Mouse (Mus musculus): ENCODE measurements at regions not wholly inside any gene's neighbourhood (a gene's known extent, or its start where the extent isn't known, plus 50 kb on each side); places are given as distances from the start of the nearest gene placed in this dataset.
"Not testable (repeated sequence)": the region's sequence is repeated elsewhere in the genome, so short reads cannot be mapped to it uniquely, and the experiment has no call there.

DNA sequence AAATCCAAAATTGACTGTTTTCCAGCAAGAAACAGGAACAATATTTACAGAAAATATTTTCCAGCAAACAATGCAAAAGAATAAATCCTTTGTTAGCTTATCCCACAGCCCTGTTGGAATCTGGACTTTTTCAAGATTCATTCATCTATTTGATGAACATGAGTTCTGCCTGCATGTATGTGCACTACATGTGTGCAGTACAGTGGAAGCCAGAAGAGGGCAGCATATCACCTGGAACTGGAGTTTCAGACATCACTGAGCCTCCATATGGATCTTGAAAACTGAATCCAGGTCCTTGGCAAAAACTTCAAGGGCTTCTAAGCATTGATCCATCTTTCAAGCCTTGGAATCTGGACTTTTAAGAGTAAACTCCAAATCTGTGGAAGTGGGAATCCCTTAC is 286.9 kb upstream of the Irx1 start:
- Histone ChIP-seq H3K4me3 (ENCODE audit: low read length) (no peak overlapping the region), H3K36me3 (ENCODE audit: control insufficient read depth, insufficient read depth, low read length) (no peaks in the 10 kb centered on the region), H3K4me1 (ENCODE audit: control insufficient read depth, insufficient read depth, low read length) (no peaks in the 10 kb centered on the region), H3K27me3 (ENCODE audit: control insufficient read depth, insufficient read depth, low read length) (no peaks in the 10 kb centered on the region), H3K27ac (ENCODE audit: low read depth, low read length) (no peak overlapping the region), H3K9me3 (ENCODE audit: control insufficient read depth, low read length) (no peaks in the 10 kb centered on the region), H3K9ac (ENCODE audit: low read depth, low read length) (no peak overlapping the region), H3K4me2 (replicated peaks; ENCODE audit: low read depth, low read length) (no peak overlapping the region)
- no peak for ATAC-seq (ENCODE audit: low FRiP score, low TSS enrichment)

DNA sequence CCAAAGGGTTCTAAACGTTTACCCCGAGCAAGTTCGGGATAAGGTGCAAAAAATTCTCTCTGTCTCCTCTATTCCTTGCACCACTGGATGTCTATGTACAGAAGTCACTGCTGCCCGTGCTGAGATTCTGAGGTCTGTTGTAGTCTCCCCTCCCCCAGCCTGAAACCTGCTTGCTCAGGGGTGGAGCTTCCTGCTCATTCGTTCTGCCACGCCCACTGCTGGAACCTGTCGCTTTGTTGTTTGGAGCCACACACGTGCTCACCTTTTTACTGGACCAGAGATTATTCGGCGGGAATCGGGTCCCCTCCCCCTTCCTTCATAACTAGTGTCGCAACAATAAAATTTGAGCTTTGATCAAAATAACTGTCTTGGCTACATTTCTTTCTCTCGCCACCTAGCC is 289.7 kb upstream of the Irx1 start:
- 45% methylated on average over 13 of the region's 13 CpGs for WGBS
- H3K9ac ChIP-seq (ENCODE audit: low read depth, low read length); H3K27me3 ChIP-seq (ENCODE audit: control insufficient read depth, insufficient read depth, low read length); ATAC-seq (ENCODE audit: low FRiP score, low TSS enrichment); H3K27ac ChIP-seq (ENCODE audit: low read depth, low read length); H3K36me3 ChIP-seq (ENCODE audit: control insufficient read depth, insufficient read depth, low read length); H3K9me3 ChIP-seq (ENCODE audit: control insufficient read depth, low read length); H3K4me2 ChIP-seq (replicated peaks; ENCODE audit: low read depth, low read length); H3K4me1 ChIP-seq (ENCODE audit: control insufficient read depth, insufficient read depth, low read length); H3K4me3 ChIP-seq (ENCODE audit: low read length): not testable (repeated sequence)

- no peak for ATAC-seq (ENCODE audit: low FRiP score, low TSS enrichment)
- no peaks in the 10 kb centered on the region for H3K9me3 ChIP-seq (ENCODE audit: control insufficient read depth, low read length)
- no peak overlapping the region for H3K4me2 ChIP-seq (replicated peaks; ENCODE audit: low read depth, low read length)
- no peaks in the 10 kb centered on the region for H3K27me3 ChIP-seq (ENCODE audit: control insufficient read depth, insufficient read depth, low read length)
- no peak overlapping the region for H3K4me3 ChIP-seq (ENCODE audit: low read length)
- no peak overlapping the region for H3K9ac ChIP-seq (ENCODE audit: low read depth, low read length)
- H3K36me3 ChIP-seq (ENCODE audit: control insufficient read depth, insufficient read depth, low read length) = no peaks in the 10 kb centered on the region
- WGBS = 92% methylated on average over 2 of the region's 2 CpGs
- no peak overlapping the region for H3K27ac ChIP-seq (ENCODE audit: low read depth, low read length)
- H3K4me1 ChIP-seq (ENCODE audit: control insufficient read depth, insufficient read depth, low read length) = no peaks in the 10 kb centered on the region
These were observed 295.3 kb upstream of the Irx1 start for GRCm38 (mm10) chr13:72258794-72259193.

- Histone ChIP-seq H3K27ac (ENCODE audit: low read depth, low read length) (no peak overlapping the region), H3K9ac (ENCODE audit: low read depth, low read length) (no peak overlapping the region), H3K4me3 (ENCODE audit: low read length) (no peak overlapping the region), H3K27me3 (ENCODE audit: control insufficient read depth, insufficient read depth, low read length) (no peaks in the 10 kb centered on the region), H3K9me3 (ENCODE audit: control insufficient read depth, low read length) (no peaks in the 10 kb centered on the region), H3K4me1 (ENCODE audit: control insufficient read depth, insufficient read depth, low read length) (no peaks in the 10 kb centered on the region), H3K4me2 (replicated peaks; ENCODE audit: low read depth, low read length) (no peak overlapping the region), H3K36me3 (ENCODE audit: control insufficient read depth, insufficient read depth, low read length) (no peaks in the 10 kb centered on the region)
- 49% methylated on average over 3 of the region's 3 CpGs for WGBS
- no peak for ATAC-seq (ENCODE audit: low FRiP score, low TSS enrichment)
These were observed 300.9 kb upstream of the Irx1 start for GRCm38 (mm10) chr13:72264416-72264815.

DNA sequence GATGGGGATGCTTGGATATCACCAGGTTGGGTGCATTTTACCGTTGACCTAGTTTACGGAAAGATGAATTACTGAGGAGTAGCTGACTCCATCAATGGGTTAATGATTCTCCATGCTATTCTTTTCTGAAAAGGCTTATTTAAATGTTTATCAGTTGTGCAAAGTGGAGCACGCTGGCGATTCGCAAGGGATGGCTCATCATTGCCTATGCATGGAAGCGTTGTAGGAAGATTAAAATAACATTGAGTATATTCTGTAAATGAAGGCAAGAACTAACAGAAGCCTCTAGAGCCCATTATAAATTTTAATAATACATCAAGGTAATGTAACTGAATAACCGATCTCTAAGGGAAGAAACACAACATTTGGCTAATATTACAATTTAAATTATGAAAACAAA is 301.6 kb upstream of the Irx1 start:
- Histone ChIP-seq H3K9me3 (ENCODE audit: control insufficient read depth, low read length) (no peaks in the 10 kb centered on the region), H3K9ac (ENCODE audit: low read depth, low read length) (no peak overlapping the region), H3K4me1 (ENCODE audit: control insufficient read depth, insufficient read depth, low read length) (no peaks in the 10 kb centered on the region), H3K27me3 (ENCODE audit: control insufficient read depth, insufficient read depth, low read length) (no peaks in the 10 kb centered on the region), H3K27ac (ENCODE audit: low read depth, low read length) (no peak overlapping the region), H3K36me3 (ENCODE audit: control insufficient read depth, insufficient read depth, low read length) (no peaks in the 10 kb centered on the region), H3K4me3 (ENCODE audit: low read length) (no peak overlapping the region), H3K4me2 (replicated peaks; ENCODE audit: low read depth, low read length) (no peak overlapping the region)
- WGBS = 88% methylated on average over 7 of the region's 7 CpGs
- ATAC-seq (ENCODE audit: low FRiP score, low TSS enrichment) = no peak

DNA sequence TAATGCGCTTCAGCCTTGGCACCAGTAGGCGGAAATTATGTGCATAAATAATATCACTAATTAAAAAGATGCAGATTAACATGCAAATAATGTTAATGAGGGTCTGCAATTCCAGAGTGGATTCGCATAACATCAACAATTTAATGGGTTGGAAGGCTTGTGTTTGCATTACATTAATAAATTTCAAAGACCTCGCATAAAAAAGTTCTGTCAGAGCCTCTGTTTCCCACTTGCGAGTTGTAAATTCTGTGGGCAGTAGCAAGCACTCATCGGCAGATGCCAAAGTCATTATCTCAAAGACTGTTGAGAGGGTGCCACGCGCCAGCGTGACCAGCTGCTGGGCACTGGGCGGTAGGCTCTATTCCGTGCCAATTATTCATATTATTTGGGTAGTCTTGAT is 302.1 kb upstream of the Irx1 start:
- no peak for ATAC-seq (ENCODE audit: low FRiP score, low TSS enrichment)
- 89% methylated on average over 11 of the region's 11 CpGs for WGBS
- no peak overlapping the region for H3K9ac ChIP-seq (ENCODE audit: low read depth, low read length)

DNA sequence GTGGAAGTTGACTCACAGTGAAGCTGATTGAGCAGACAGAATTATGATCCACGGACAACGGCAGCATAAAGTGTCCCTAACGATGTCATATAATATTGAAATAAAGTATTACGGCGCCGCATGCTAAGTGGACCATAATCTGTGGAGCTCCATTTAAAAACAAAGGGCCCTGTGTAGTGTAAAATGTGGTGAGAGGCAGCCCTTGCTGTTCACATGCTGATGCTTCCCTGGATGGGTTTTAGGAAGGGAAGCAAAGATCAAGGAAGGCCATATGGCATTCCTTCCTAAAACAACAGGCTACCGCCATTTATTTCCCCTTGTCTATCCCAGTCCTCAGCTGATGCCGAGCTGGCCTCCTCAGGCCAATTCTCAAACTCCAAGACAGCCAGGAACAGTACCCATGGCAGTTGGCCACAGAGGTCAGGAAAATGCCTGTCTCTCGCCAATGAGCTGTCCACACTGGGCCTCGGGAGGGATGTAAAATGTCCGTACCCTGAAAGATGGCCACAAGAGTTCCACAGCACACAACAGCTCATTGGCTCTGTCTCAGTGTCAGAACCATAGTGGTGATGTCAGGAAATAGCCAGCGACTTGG is 302.7 kb upstream of the Irx1 start:
- Histone ChIP-seq H3K27me3 (ENCODE audit: control insufficient read depth, insufficient read depth, low read length) (no peaks in the 10 kb centered on the region), H3K4me2 (replicated peaks; ENCODE audit: low read depth, low read length) (no peak overlapping the region), H3K9ac (ENCODE audit: low read depth, low read length) (no peak overlapping the region), H3K27ac (ENCODE audit: low read depth, low read length) (no peak overlapping the region), H3K4me3 (ENCODE audit: low read length) (no peak overlapping the region), H3K4me1 (ENCODE audit: control insufficient read depth, insufficient read depth, low read length) (no peaks in the 10 kb centered on the region), H3K36me3 (ENCODE audit: control insufficient read depth, insufficient read depth, low read length) (no peaks in the 10 kb centered on the region), H3K9me3 (ENCODE audit: control insufficient read depth, low read length) (no peaks in the 10 kb centered on the region)
- ATAC-seq (ENCODE audit: low FRiP score, low TSS enrichment) = no peak
- WGBS = 70% methylated on average over 12 of the region's 12 CpGs

More for the DNA sequence above, 302.1 kb upstream of the Irx1 start:
- Histone ChIP-seq H3K4me2 (replicated peaks; ENCODE audit: low read depth, low read length) (no peak overlapping the region), H3K27ac (ENCODE audit: low read depth, low read length) (no peak overlapping the region), H3K9me3 (ENCODE audit: control insufficient read depth, low read length) (no peaks in the 10 kb centered on the region), H3K4me3 (ENCODE audit: low read length) (no peak overlapping the region), H3K4me1 (ENCODE audit: control insufficient read depth, insufficient read depth, low read length) (no peaks in the 10 kb centered on the region), H3K27me3 (ENCODE audit: control insufficient read depth, insufficient read depth, low read length) (no peaks in the 10 kb centered on the region), H3K36me3 (ENCODE audit: control insufficient read depth, insufficient read depth, low read length) (no peaks in the 10 kb centered on the region)

- Histone ChIP-seq H3K27me3 (ENCODE audit: control insufficient read depth, insufficient read depth, low read length) (no peaks in the 10 kb centered on the region), H3K36me3 (ENCODE audit: control insufficient read depth, insufficient read depth, low read length) (no peaks in the 10 kb centered on the region), H3K4me2 (replicated peaks; ENCODE audit: low read depth, low read length) (no peak overlapping the region), H3K9ac (ENCODE audit: low read depth, low read length) (no peak overlapping the region), H3K4me3 (ENCODE audit: low read length) (no peak overlapping the region), H3K27ac (ENCODE audit: low read depth, low read length) (no peak overlapping the region), H3K9me3 (ENCODE audit: control insufficient read depth, low read length) (no peaks in the 10 kb centered on the region), H3K4me1 (ENCODE audit: control insufficient read depth, insufficient read depth, low read length) (no peaks in the 10 kb centered on the region)
- ATAC-seq (ENCODE audit: low FRiP score, low TSS enrichment) = no peak
- WGBS = 62% methylated on average over 2 of the region's 2 CpGs
These were observed 316.8 kb upstream of the Irx1 start for GRCm38 (mm10) chr13:72280343-72280742.

GRCm38 (mm10) chr13:72280871-72281270 is 317.3 kb upstream of the Irx1 start:
- ATAC-seq (ENCODE audit: low FRiP score, low TSS enrichment) = no peak
- Histone ChIP-seq H3K36me3 (ENCODE audit: control insufficient read depth, insufficient read depth, low read length) (no peaks in the 10 kb centered on the region), H3K27ac (ENCODE audit: low read depth, low read length) (no peak overlapping the region), H3K27me3 (ENCODE audit: control insufficient read depth, insufficient read depth, low read length) (no peaks in the 10 kb centered on the region), H3K4me3 (ENCODE audit: low read length) (no peak overlapping the region), H3K9ac (ENCODE audit: low read depth, low read length) (no peak overlapping the region), H3K4me2 (replicated peaks; ENCODE audit: low read depth, low read length) (no peak overlapping the region), H3K4me1 (ENCODE audit: control insufficient read depth, insufficient read depth, low read length) (no peaks in the 10 kb centered on the region), H3K9me3 (ENCODE audit: control insufficient read depth, low read length) (no peaks in the 10 kb centered on the region)
- 84% methylated on average over 5 of the region's 5 CpGs for WGBS

All from kidney, embryonic 14.5 days (tissue).